Mouse (Mus musculus): ENCODE results near the gene Olfr365.

GRCm38 (mm10) chr2:37139022-37139421 is 49.0 kb upstream of the Olfr365 start, which contains the start of gene Olfr364-ps1:
- TF ChIP-seq CTCF (IDR thresholded peaks at IDR 0.05; ENCODE audit: low read depth) (no peak), EP300 (IDR thresholded peaks at IDR 0.05; ENCODE audit: low read depth) (no peak)
